Mouse (Mus musculus) liver (tissue): Measurements from ENCODE around the gene 1700023F06Rik.

Experiments
- DNase-seq: peaks from one replicate; pipeline ENCODE4 v3.0.0-alpha.2; 2020; ENCODE audit warnings: mixed read lengths

1700023F06Rik gene

GRCm38 (mm10) chr11:103208458-103208857, at the start of gene 1700023F06Rik:
Gene 1700023F06Rik (minus strand): TSS chr11:103208558.
- DNase-seq = no peak

- DNase-seq = no peak
Measured at GRCm38 (mm10) chr11:103257938-103258481, 49.7 kb upstream of the 1700023F06Rik start.

GRCm38 (mm10) chr11:103253605-103254004, 45.2 kb upstream of the 1700023F06Rik start:
- no peak for DNase-seq

- no peak for DNase-seq
Measured at GRCm38 (mm10) chr11:103252380-103252779, 44.0 kb upstream of the 1700023F06Rik start.

- no peak for DNase-seq
Measured at GRCm38 (mm10) chr11:103250324-103250723, 42.0 kb upstream of the 1700023F06Rik start.

- DNase-seq = no peak
Measured at GRCm38 (mm10) chr11:103249509-103249908, 41.2 kb upstream of the 1700023F06Rik start.

- DNase-seq = no peak
Measured at GRCm38 (mm10) chr11:103248837-103249236, 40.5 kb upstream of the 1700023F06Rik start.

GRCm38 (mm10) chr11:103247504-103248177, 39.3 kb upstream of the 1700023F06Rik start:
- DNase-seq = peak; percentile 24

GRCm38 (mm10) chr11:103246731-103247290, 38.5 kb upstream of the 1700023F06Rik start:
- no peak for DNase-seq

- no peak for DNase-seq
Measured at GRCm38 (mm10) chr11:103246081-103246730, 37.8 kb upstream of the 1700023F06Rik start.

GRCm38 (mm10) chr11:103244856-103245255, 36.5 kb upstream of the 1700023F06Rik start:
- no peak for DNase-seq

- DNase-seq = no peak
Measured at GRCm38 (mm10) chr11:103240740-103241139, 32.4 kb upstream of the 1700023F06Rik start.

GRCm38 (mm10) chr11:103237757-103238156, 29.4 kb upstream of the 1700023F06Rik start:
- DNase-seq = no peak

- DNase-seq = no peak
Measured at GRCm38 (mm10) chr11:103236903-103237302, 28.5 kb upstream of the 1700023F06Rik start.

GRCm38 (mm10) chr11:103236431-103236830, 28.1 kb upstream of the 1700023F06Rik start:
- no peak for DNase-seq

- no peak for DNase-seq
Measured at GRCm38 (mm10) chr11:103235702-103236101, 27.3 kb upstream of the 1700023F06Rik start.

- no peak for DNase-seq
Measured at GRCm38 (mm10) chr11:103234447-103234846, 26.1 kb upstream of the 1700023F06Rik start.

- peak; percentile 74 for DNase-seq
Measured at GRCm38 (mm10) chr11:103232966-103233365, 24.6 kb upstream of the 1700023F06Rik start.

GRCm38 (mm10) chr11:103231367-103231766, 23.0 kb upstream of the 1700023F06Rik start:
- no peak for DNase-seq

- DNase-seq = no peak
Measured at GRCm38 (mm10) chr11:103230626-103231025, 22.3 kb upstream of the 1700023F06Rik start.

- no peak for DNase-seq
Measured at GRCm38 (mm10) chr11:103229608-103230007, 21.2 kb upstream of the 1700023F06Rik start.

GRCm38 (mm10) chr11:103223951-103224456, 15.6 kb upstream of the 1700023F06Rik start:
- DNase-seq = no peak

GRCm38 (mm10) chr11:103223444-103223843, 15.1 kb upstream of the 1700023F06Rik start:
- no peak for DNase-seq
